Mouse (Mus musculus) liver, embryonic 14.5 days (tissue): ENCODE results near the gene Chpf2.

Experiments used
- CTCF ChIP-seq: IDR thresholded peaks from 2 replicates; pipeline ENCODE4 v1.5.1; 2016; ENCODE audit warnings: antibody characterized with exemption, low read depth, control low read depth
- EP300 ChIP-seq: IDR thresholded peaks from 2 replicates; pipeline ENCODE4 v1.6.1; 2016; ENCODE audit warnings: antibody characterized with exemption, low read depth

- TF ChIP-seq CTCF (peak; percentile 16; the same call in 1 of the 2 replicates), EP300 (no peak)
Measured at GRCm38 (mm10) chr5:24612302-24612649, 25.7 kb downstream of the Chpf2 start.
